Mouse (Mus musculus): ENCODE measurements at regions not wholly inside any gene's neighbourhood (a gene's known extent, or its start where the extent isn't known, plus 50 kb on each side); places are given as distances from the start of the nearest gene placed in this dataset.
A peak's percentile ranks its signal among the peaks of the same experiment; 100 is the strongest.

DNA sequence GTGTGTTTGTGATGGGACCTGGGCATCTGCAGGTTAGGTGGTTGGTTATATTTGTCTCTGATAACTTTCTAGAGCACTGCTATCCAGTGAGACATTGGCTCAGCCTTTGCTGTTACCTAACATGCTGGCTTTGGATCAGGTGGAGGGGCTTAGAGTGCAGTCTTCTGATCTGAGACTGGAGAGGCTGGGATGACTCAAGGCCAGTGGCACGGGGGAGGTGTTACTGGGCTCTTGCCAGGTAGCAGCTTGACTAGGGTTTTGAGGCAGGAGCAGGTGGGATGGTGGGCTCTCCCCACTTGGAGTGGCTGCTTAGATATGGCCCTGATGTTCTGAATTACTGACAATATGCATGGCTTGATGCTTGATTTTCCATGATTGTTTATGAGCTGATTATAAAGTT lies 236.0 kb downstream of the Zfp704 start:
- no peak for DNase-seq (ENCODE audit: low read depth)

DNA sequence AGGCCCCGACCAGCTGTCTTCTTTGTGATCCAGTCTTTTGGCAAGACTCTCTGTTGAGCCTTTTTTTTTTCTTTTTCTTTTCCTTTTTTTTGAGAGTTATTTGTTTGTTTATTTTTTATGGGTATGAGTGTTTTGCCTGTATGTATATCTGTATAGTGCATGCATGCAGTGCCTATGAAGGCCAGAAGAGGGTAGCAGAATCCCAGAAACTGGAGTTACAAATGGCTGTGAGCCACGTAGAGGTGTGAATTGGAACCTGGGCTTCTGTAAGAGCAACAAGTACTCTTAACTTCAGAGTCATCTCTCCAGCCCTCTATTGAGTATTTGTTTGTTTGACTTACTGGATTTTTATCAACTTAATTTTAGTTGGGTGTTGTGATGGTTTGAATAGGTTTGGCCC lies 239.8 kb downstream of the Zfp704 start:
- DNase-seq (ENCODE audit: low read depth), result no peak

DNA sequence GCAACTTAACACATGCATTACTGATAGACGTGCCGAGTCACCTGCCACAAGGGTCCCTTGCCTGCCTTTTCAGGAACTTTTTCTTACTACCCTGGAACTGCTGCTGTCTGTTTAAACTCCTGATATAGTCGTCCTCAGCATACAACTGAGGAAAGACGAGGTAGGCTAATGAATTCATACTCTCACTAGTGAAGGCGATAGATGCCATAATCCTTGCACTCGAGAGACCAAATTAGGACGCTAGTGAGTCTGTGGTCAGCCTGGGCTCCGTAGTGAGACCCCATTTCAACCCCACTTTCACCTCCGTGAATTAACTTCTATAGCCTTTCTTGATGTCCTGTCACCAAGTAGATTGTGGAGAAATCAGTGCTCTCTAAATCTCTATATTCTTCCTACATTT lies 244.1 kb downstream of the Zfp704 start:
- no peak for DNase-seq (ENCODE audit: low read depth)

DNA sequence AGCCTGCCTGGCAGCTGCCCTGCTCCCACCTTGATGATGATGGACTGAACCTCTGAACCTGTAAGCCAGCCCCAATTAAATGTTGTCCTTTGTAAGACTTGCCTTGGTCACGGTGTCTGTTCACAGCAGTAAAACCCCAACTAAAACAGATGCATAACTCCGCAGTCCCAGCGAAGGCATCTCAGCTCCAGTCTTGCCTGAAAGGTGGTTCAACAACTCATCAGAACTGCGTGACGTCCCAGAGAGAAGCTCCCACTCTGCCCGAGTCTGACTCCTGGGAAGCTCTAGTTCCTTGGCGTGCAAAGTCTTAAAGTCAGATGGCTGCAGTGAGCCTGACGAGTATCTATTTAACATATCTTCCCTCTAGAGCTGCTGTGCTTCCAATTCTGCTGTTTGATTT lies 250.7 kb downstream of the Zfp704 start:
- no peak for DNase-seq (ENCODE audit: low read depth)

DNA sequence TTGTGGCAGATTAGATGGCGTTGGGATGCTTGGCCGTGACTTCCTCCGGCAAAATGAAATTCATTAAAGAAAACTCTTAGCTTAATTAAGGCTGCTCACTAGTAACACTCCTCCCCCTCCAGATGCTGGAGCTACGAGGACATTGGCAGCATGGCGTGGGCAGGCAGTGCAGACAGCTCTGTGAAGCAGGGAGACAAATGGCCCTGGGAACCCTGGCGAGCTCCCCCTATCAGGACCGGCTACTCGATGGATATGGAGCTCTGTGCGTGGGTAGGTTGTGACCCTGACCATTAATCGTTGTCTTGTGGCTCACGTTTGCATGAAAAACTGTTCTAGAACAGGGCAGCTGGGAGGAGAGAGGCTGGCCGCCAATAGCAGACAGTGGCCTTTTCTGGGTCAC lies 251.8 kb downstream of the Zfp704 start:
- no peak for DNase-seq (ENCODE audit: low read depth)

DNA sequence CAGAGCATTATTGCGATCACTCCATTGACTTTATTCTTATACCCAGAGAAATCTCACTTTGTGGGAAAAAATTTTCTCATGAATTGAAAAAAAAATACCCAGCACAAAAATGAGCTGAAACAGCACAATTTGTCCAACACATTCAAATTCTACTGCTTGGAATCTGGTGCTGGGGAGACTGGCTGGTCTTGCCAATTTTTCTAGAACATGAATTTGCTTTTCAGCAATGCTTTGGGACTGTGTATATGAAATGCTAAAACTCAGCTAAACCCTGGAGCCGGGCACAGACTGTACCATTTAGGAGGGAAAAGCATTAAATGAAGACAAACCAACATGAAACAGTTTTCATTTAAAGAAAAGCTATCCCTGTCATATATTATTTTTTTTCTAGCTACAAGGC lies 252.2 kb downstream of the Zfp704 start:
- DNase-seq (ENCODE audit: low read depth), result no peak

DNA sequence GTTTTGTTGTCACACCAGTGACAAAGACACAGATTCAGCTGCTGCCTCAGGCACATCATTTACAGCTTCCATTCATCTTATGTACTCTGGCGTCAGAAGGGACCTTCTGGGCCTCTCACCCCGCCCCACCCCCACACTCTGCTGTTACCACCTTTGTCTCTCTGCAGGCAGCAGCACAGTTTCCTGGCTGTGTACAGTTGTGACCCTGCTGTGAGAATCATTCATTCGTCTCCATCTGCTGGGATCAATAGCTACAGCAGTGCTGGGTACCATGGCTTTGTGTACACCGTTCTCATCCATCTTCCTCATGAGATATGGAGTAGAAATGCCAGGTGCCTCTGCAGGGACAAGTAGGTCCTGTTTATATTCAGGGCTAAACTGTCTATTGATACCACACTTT lies 254.0 kb downstream of the Zfp704 start:
- no peak for DNase-seq (ENCODE audit: low read depth)

DNA sequence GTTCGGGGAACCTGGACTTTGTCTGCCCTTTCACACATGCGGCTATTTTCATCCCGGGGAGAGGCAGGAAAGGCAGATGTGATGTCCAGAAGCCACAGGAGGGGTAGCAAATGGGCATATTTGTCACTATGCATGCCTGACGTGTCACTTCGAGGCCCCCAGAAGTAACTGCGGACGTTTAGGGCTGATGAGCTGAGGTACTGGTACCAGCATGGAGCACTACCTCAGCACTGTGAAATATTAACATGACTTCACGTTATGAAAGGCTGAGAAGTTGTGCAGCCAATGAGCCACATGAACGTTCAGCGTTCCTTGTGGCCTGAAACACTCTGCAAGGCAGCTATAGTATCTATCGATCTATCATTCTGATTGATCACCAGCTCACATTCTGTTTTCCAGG lies 255.1 kb downstream of the Zfp704 start:
- no peak for DNase-seq (ENCODE audit: low read depth)

DNA sequence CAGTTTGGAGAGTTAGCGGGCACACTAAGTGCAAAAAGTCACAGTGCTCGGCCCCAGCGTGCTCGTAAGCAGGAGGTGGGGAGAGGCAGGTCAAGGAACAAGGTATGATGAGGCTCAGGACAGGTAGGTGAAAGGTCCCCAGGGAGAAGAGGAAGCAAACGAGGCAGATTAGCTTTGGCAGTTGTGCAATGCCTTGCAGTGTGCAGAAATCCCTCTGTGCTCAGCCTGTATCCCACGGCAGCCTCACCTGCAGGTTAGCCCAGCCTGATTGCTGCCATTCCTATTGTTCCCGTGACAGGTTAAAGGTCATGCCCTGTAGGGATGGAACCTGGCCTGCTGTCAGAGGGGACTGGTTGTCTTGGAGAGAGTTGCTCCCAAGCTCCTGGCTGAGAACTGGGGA lies 257.6 kb downstream of the Zfp704 start:
- DNase-seq (ENCODE audit: low read depth), result peak; percentile 86

DNA sequence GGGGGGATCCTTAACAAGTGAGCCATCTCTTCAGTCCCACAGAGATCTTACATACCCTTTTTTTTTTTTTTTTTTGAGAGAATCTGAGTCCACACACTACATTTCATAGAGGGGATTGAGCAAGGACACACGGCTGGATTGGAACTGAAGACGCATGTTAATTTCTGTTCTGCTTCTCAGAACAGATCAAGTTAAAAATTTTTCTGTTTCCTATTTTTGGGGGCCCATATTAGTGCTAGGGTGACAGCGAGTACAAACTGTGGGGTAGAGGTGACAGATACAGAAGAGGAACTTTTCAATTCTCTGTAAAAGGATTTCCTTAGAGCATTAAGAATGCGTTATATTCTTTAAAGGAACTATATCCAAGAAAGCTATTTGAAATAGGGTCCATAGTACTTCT lies 260.1 kb downstream of the Zfp704 start:
- no peak for DNase-seq (ENCODE audit: low read depth)

DNA sequence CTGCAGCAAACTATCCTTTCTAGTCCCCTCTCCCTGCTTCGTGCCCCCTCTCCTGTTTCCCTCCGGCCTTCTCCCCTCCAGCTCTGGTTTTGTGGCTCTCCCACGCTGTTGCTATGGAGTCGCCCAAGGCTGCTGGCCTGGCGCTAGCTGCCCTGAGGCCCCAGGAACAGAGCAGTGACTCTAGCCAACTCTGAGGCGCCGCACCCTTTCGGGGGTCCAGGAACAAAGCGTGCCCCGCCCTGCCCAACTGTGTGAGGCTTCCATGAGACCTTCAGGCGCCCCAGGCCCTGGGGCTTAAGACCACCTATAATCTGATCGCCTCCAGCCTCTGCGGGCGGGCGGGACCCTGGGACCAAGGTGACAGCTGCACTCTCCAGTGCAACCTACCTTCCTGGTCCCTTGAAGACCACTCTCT lies 262.4 kb downstream of the Zfp704 start:
- no peak for DNase-seq (ENCODE audit: low read depth)

DNA sequence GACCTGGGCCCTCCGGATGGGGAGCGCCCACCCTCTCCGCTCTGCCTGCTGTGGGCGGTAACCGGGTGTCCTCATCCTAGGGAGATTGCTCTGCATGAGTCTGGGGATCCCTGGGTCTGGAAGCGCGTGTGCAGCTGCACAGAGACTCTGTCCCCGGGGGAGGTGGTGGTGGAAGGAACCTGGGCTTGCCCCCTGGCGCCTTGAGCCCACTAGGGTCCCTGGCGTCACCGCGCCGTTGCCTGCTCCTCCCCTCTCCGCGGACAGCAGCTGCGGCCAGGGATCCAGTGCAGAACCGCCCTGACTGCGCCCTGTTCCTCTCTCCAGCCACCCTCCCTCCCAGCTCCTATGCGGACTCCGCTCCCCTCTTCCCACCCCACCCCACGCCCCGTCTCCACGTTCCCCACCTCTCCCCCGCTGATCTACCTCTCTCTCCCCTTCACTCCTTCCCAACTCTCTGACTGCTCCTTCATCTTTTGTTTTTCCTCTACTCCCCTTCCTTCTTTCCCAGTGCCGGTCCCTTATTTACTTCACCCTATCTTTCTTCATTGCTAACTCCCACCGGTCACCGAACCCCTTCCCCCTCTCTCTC lies 262.9 kb downstream of the Zfp704 start:
- no peak for DNase-seq (ENCODE audit: low read depth)

DNA sequence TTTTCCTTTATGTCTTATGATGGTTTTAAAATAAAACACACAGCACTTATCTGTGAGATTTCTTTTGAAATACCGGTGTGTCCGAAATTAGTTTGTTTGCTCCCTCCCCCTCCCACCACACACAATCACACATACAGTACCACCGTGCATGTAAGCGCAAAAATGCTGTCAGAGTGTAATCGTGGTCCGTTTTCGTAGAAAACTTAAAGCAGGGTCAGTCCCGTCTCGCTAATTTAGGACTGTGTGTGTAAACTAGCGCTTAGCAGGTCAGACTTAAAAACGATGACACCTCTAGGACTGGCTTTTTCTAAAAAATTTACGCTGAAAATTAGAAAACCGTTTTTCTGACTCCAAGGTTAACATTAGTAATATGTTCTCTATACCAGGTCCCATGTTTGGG lies 263.5 kb downstream of the Zfp704 start:
- DNase-seq (ENCODE audit: low read depth), result no peak

DNA sequence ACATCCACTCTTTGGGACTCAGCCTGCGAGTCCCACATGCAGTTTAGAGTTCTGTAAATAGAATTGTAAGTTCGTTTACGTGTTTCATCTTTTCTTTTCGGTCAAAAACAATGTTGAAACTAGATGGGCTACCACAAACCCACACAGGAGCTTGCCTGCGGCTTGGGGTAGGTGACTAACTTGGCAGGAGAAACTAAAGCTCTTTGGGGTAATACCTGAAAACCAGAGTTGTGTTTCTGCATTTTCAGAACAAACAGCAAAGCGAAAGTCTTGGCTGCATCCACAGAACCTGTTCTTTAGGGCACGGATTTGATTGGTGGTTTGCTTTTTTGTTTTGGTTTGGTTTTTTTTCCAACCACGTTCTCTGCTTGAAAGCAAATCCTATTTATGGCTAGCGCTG lies 264.0 kb downstream of the Zfp704 start:
- no peak for DNase-seq (ENCODE audit: low read depth)

DNA sequence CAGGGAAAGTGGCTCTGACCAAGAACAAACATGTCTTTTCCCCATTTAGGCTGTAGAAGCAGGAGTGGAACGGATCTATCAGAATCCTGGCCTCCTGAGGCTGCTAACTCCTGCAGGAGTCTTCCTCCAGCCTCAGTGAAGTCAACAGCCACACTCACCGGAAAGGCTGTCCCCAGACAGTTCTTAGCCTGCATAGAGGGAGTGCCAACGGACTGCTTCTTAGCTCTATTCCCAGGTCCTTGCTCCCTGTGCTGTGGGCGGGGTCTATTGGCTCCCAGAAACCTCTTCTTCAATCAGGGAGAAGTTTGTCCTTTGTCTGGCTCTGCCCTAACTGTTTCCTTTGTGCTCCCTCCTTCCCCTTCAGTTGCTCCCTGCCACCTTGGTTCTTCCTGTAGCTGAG lies 266.3 kb downstream of the Zfp704 start:
- DNase-seq (ENCODE audit: low read depth), result no peak

DNA sequence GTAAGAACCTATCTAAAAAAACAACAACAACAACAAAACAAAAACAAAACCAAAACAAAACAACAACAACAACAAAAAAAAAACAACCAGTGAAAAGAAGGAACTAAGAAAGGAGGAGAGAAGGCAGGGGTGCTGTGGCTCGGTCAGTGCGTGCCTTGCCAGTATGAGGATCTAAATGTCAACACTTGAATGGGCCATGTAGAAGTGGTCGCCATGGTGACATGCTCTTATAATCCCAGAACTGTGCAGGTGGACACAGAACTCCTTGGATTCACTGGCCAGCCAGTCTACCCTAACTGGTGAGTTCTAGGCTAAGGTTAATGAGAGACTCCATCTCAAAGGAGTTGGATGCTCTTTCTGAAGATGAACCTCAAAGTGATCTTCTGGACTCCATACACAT lies 267.7 kb downstream of the Zfp704 start:
- DNase-seq (ENCODE audit: low read depth), result no peak

DNA sequence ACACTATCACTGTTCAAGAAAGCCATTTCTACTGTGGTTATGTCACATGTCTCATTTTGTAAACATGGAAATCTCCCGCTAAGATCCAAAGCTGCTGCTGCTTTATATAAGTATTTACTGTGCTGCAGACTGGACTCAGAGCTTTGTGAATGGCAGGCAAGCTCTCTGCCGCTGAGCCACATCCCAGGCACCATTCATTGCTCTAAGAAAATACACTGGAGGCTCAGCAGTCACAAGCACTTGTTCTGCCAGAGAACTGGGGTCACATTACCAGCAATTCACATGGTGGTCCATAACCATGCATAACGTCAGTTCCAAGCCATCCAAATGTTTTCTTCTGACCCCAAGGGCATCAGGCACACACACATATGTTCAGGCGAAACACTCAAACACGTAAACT lies 268.2 kb downstream of the Zfp704 start:
- no peak for DNase-seq (ENCODE audit: low read depth)

DNA sequence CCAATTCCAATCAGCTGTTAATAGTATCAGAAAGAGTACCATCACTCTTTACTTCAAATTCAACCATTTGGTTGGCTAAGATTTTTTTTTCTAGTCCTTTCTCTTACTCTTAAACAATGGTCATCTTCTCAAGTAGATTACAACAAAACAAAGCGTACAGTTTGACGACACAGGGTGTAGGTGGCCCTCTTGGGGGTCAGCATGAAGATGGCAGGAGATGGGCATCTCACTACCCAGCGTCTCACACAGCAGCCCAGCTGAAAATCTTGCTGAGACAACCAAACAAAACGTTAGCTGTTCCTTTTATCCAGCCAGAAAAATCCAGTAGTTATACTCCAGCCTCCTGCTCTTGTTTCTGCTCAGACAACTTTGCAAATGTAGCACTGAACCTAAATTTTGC lies 268.6 kb downstream of the Zfp704 start:
- DNase-seq (ENCODE audit: low read depth), result no peak

DNA sequence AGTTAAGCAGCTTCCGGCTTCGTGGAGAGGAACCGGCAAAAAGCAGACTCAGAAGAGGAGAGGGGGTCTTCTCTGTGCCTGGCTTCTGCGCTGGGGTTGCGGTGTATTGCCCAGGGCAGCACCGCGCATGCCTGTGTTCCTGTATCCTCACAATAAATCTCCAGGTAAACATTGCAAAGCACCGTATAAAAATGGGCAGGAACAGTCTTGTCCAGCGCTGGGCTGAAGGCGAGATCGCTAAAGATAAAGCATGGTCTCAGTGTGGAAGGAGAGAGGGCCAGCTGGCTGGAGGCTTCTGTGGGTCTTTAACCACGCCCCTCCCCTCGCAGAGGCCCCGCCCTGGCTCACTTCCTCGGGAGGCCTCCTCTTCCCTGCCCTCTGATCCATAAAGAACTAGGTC lies 269.1 kb downstream of the Zfp704 start:
- DNase-seq (ENCODE audit: low read depth), result no peak

DNA sequence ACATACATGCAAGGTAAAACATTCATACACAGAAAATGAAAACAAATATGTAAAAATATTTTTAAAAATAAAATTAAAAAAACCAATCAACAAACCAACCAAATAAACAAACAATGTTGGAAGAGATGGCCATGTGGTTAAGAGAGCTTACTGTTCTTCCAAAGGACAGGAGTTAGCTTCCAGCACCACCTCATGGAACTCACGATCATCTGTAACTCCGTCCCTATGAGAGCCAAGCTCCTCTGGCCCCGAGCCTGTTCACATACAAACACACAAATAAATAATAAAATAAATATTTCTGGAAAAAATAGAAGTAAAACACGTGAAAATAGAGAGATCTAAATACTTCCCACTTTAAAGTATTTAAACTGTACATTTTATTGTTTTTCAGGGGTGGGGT lies 269.5 kb downstream of the Zfp704 start:
- no peak for DNase-seq (ENCODE audit: low read depth)

DNA sequence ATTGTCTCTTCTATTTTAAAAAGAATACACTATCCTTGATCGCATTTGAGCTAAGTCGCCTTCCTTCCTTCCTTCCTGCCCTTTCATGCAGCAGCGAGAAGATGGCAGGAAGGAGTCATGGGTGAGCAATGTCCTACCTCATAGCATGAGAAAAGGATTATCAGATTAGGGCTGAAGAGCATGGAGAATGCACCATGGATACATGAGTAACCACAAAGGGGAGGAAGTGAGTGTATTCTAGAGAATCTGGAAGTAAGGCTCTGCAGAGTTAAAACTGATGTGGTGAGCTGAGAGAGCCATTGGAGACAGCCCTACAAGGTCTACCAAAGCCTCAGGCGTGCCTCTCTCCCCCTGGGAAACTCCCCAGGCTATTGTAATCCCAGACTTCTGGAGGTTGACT lies 270.2 kb downstream of the Zfp704 start:
- no peak for DNase-seq (ENCODE audit: low read depth)

DNA sequence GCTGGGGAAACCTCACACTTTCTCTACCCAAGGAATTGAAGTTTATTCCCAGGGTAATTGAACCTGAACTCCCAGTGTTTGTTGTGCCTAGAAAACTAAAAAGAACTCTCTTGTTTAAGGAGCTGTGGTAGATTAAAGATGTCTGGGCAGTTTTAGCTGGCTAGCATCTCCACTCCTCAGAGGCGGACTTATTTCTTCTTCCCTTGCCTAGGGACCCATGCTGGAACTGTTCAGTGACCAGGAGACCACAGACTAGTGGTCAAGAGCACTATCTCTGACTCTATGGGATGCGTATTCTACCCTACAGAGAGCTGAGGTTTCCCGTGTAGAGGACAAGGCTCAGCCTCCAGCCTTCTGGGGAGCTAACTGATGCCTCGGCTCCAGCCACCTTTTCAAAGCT lies 274.3 kb downstream of the Zfp704 start:
- DNase-seq (ENCODE audit: low read depth), result no peak

Data from gonadal fat pad, adult 2 months (tissue).